Mouse (Mus musculus) cerebellum, adult 11 months (tissue): ENCODE data around the gene Cage1.

ENCODE experiments used
- DNase-seq: peaks from one replicate; pipeline ENCODE4 v3.0.0; 2022

Cage1 gene

DNA sequence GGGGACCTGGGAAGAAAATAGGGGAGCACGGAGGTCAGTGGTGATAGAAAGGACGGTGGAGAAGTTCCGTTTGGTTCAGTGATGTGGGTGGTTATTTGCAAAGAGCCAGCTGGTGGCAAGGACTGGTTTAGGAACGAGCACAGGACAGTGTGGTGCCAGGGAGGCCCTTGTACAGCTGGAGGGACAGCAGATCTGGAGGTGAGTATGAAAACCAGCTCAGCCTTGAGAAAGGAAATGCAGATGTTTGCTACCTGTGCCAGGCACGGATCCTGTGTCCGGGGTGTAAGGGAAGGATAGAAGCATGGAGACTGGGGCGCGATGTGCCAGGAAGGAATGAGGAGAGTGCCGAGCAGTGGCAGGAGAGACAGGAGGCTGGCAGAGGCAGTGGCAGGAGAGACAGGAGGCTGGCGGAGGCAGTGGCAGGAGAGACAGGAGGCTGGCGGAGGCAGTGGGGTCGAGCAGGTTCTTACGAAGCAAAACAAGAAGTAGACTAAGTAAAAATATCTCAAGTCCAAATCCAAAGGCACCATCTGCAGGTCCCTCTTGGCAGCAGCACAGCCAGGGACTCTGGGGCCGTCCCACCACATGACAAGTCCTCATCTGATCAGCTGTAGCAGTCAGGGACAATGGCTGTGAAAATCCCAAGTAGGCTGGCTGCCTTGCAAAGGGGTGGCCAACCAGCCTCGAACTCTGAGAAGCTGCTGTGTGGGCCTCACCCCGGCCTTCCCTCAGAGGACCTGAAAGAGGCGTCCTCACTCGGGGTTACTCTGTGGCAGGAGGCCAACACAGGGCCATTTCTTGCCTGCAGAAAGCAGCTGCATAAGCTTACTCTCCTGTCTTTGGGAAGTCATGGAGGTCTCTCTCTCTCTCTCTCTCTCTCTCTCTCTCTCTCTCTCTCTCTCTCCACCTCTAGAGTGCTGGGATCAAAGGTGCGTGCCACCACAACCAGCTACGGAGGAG lies 72.5 kb downstream of the Cage1 start:
- no peak for DNase-seq

DNA sequence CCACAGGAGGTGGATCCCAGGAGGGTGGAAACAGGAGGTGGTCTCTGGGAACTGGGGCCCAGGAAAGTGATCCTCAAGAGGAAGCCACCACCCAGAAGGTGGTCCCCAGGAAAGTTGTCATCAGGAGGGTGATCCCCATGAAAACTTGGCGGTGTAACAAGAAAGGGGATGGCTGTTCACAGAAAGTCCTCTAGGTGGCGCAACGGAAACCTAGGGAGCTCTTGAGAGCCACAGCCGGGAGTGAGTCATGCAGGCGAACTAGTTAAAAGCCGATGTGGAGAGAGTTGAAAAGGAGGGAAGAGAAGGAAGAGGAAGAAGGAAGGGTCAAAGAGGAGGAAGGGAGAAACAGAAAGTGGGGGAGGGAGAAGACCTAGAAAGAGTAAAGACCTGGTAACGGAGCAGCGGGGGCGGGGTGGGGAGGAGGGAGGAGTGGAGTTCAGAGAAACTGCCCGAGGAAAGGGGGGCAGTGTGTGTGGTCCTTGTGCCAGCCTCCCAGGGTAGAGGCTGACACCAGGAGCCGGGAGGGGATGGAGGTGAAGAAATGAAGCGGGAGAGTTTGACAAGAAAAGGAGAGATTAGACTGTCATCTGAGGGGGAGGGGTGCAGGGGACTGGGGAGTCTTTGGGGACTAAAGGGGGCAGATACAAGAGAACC lies 73.4 kb downstream of the Cage1 start:
- peak; percentile 42 for DNase-seq

DNA sequence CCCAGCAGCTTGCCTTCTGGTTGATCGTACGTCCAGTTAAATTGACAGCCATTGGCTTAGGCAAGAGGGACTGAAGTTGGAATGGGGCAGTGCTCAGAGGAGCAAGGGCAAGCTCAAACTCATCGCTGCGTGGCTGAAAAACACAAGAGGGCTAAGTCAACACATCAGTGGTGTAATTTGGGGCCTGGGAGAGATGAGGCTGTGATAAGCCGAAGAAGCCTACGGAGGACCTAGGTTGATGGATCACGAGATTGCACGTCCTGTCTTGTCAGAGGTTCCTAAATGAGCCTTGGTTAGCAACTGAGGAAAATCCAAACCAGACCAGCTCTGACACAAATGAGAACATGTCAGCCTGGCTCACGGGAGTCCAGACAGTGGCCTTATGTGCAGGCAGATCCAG lies 74.3 kb downstream of the Cage1 start:
- no peak for DNase-seq

GRCm38 (mm10) chr13:37959936-37960335 lies 76.9 kb downstream of the Cage1 start:
- DNase-seq = no peak

DNA sequence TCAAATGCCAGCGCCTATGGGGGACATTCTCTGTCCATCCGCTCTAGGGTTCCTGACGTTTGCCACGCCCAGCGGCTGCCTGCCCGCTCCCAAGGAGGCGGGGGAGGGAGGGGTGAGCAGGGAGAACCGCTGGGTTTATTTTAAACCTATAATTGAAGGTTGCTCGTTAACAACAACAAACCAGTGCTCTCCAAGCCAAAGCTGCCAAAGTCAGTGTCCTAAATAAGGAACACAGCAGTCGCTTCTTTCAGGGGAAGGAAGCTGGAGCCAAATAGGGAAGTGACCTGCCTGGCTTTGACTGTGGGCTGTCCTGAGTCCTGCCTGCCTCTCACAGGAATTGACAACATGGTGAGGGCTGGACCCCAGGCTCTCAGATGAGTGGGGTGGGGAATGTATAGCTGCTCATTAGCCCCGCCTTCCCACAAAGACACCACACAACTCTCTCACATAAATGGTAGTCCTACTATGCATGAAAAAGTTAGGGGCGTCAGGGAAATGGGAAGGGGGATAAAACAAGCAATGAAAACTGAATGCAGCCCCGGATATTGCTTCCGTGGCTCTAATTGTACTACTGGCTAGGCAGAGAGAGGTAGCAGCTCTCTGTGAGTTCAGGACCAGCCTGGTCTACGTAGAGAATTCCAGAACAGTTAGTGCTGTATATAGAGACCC lies 77.5 kb downstream of the Cage1 start:
- DNase-seq = no peak

DNA sequence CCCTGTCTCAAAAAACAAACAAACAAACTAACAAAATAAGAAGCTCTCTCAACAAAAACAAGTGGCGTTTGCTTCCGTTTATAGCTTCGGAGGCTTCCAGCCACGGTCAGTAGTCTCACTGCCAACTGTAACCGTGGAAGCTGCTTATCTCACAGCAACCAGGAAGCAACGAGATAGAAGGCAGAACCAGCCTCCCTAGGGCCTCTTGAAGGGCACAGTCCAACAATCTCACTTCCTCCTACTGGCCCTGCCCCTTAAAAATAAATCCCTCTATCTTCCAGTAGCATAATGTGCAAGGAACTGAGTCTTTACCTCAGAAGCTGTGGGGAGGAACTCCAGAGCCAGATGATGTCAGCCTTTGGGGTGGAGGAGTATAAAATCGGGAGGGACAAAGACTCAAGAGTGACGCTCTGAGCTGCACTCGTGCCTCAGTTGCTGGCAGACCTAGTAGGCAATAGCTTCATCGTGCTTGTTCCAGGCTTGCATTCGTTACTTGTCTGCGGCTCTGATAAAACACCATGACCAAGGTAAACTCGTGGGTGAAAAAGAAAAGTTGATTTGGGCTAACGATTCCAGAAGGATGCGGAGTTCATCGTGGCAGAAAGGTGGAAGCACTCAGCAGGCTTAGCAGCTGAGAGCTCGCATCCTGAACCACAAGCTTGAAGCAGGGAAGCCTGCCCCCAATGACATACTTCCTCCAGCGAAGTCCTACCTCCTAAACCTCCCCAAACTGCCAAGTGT lies 78.2 kb downstream of the Cage1 start:
- no peak for DNase-seq
